Mouse (Mus musculus) telencephalon, adult 2 months (tissue): ENCODE results near the gene Efcab5.
"Not testable (repeated sequence)": the region's sequence is repeated elsewhere in the genome, so short reads cannot be mapped to it uniquely, and the experiment has no call there.

Source experiments
- DNase-seq: peaks from one replicate; pipeline ENCODE4 v3.0.0-alpha.2; 2011; ENCODE audit warnings: low read depth, low spot score

Gene Efcab5

GRCm38 (mm10) chr11:77096991-77097390 lies 91.8 kb downstream of the Efcab5 start:
- DNase-seq, result no peak

GRCm38 (mm10) chr11:77096581-77096980 lies 92.2 kb downstream of the Efcab5 start:
- no peak for DNase-seq

- DNase-seq, result no peak
Observed at GRCm38 (mm10) chr11:77095206-77095605, 93.6 kb downstream of the Efcab5 start.

- DNase-seq, result no peak
Observed at GRCm38 (mm10) chr11:77094136-77094535, 94.6 kb downstream of the Efcab5 start.

- DNase-seq, result no peak
Observed at GRCm38 (mm10) chr11:77093208-77093607, 95.6 kb downstream of the Efcab5 start.

- no peak for DNase-seq
Observed at GRCm38 (mm10) chr11:77089162-77089561, 99.6 kb downstream of the Efcab5 start.

GRCm38 (mm10) chr11:77087004-77087403 lies 101.8 kb downstream of the Efcab5 start:
- no peak for DNase-seq

- no peak for DNase-seq
Observed at GRCm38 (mm10) chr11:77084001-77084682, 104.6 kb downstream of the Efcab5 start.

GRCm38 (mm10) chr11:77079361-77079760 lies 109.4 kb downstream of the Efcab5 start:
- no peak for DNase-seq

GRCm38 (mm10) chr11:77078273-77079134 lies 110.3 kb downstream of the Efcab5 start, which contains the start of gene Nsrp1:
Gene Nsrp1, minus strand, starts transcription at chr11:77078435.
- DNase-seq, result peak; percentile 92

GRCm38 (mm10) chr11:77077792-77078191 lies 111.0 kb downstream of the Efcab5 start:
- DNase-seq, result no peak

GRCm38 (mm10) chr11:77077331-77077730 lies 111.4 kb downstream of the Efcab5 start:
- not testable (repeated sequence) for DNase-seq

- DNase-seq, result no peak
Observed at GRCm38 (mm10) chr11:77070721-77071120, 118.0 kb downstream of the Efcab5 start.

GRCm38 (mm10) chr11:77068825-77069224 lies 119.9 kb downstream of the Efcab5 start:
- no peak for DNase-seq

GRCm38 (mm10) chr11:77063406-77063805 lies 125.4 kb downstream of the Efcab5 start:
- no peak for DNase-seq

GRCm38 (mm10) chr11:77061951-77062350 lies 126.8 kb downstream of the Efcab5 start:
- DNase-seq, result no peak

GRCm38 (mm10) chr11:77042816-77043215 lies 146.0 kb downstream of the Efcab5 start:
- DNase-seq, result no peak

GRCm38 (mm10) chr11:77041891-77042290 lies 146.9 kb downstream of the Efcab5 start:
- no peak for DNase-seq
